Mouse (Mus musculus): ENCODE measurements around the gene Serhl. TPM values are rescaled to one million over a fixed set of nuclear protein-coding genes. Genes with fewer than 3 reads are reported as not detected.
"Not testable (repeated sequence)": the region's sequence is repeated elsewhere in the genome, so short reads cannot be mapped to it uniquely, and the experiment has no call there.

The Serhl gene
- polyA plus RNA-seq, 1 experiment from 2014 or later = 50.5 TPM

DNA sequence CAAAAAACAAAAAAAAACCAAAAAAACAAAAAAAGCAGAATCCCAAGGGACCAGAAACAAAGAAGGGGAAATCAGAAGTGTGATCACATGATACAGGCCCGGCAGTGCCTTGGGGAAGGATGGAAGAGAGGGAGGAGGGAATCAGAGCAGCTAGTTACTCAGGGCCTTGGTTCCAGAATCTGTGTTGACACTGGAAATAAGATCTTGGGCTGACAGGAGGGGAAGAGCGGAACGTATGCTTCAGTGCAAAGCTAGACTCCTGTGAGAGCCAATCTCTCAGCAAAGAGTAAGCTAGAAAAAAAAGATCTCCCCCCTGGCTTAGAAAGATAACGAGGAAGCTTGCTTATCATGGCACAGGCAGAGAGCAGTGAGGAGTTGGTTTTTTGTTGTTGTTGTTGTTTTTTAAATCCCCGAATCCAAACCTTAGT is 30.1 kb upstream of the Serhl start:
- H3K4me1 ChIP-seq = peaks cover 43% of the 10 kb centered on the region
- peaks cover 3% of the 10 kb centered on the region; the same call in 1 of the 2 replicates for H3K9me3 ChIP-seq
- H3K27me3 ChIP-seq (replicated peaks; ENCODE audit: low read depth, poor library complexity, severe bottlenecking) = peaks cover 12% of the 10 kb centered on the region
- 32% methylated on average over 5 of the region's 5 CpGs for WGBS
- H3K4me3 ChIP-seq = no peak overlapping the region
- H3K27ac ChIP-seq (replicated peaks) = no peak overlapping the region
- no peak for DNase-seq (ENCODE audit: low spot score)
- no peaks in the 10 kb centered on the region for H3K36me3 ChIP-seq (replicated peaks)

DNA sequence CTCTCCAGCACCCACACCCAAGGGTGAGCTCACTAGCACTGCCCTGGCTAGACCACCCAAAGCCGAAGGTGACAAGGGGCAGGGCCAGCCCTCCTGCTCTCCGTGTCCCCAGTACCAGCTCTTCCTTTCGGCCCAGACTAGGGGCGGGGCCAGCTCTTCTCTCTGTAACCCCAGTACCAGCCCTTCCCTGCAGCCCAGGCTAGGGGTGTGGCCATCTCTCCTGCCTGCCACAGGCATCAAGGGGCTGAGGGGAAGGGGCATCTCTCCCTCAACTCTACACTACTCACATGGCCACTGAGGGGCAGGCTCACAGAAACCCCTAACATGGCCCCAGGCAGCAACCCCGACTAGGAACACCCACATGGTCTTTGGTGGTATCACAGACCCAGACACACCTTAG is 27.6 kb upstream of the Serhl start:
- DNase-seq (ENCODE audit: low spot score) = no peak
- Histone ChIP-seq H3K27ac (replicated peaks) (no peak overlapping the region; the same call in 1 of the 2 replicates), H3K4me1 (peaks cover 32% of the 10 kb centered on the region), H3K36me3 (replicated peaks) (no peaks in the 10 kb centered on the region), H3K27me3 (replicated peaks; ENCODE audit: low read depth, poor library complexity, severe bottlenecking) (peaks cover 11% of the 10 kb centered on the region), H3K4me3 (no peak overlapping the region), H3K9me3 (peaks cover 3% of the 10 kb centered on the region; the same call in 1 of the 2 replicates)
- WGBS = 14% methylated on average over 5 of the region's 5 CpGs

DNA sequence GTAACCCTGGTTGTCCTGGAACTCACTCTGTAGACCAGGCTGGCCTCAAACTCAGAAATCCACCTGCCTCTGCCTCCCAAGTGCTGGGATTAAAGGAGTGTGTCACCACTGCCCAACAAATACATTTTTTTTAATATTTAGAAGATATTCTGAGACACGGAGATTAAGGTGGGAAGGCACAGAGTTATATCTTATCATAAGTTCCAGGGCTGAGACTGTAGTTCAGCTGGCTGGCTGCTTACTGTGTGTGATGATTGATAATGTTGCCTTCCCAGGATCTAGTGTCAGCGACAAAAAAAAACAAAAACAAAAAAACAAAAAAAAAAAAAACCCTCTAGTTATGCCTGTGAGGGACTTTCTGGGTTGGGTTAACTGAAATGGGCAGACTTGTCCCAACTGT is 26.7 kb upstream of the Serhl start:
- WGBS = 89% methylated on average over 2 of the region's 2 CpGs
- H3K36me3 ChIP-seq (replicated peaks); H3K27ac ChIP-seq (replicated peaks); H3K4me3 ChIP-seq; H3K9me3 ChIP-seq; DNase-seq (ENCODE audit: low spot score); H3K27me3 ChIP-seq (replicated peaks; ENCODE audit: low read depth, poor library complexity, severe bottlenecking): not testable (repeated sequence)
- H3K4me1 ChIP-seq = peaks cover 24% of the 10 kb centered on the region

GRCm38 (mm10) chr15:83065543-83065942 is 23.8 kb upstream of the Serhl start:
- DNase-seq (ENCODE audit: low spot score) = no peak
- WGBS = 86% methylated on average over 4 of the region's 4 CpGs
- Histone ChIP-seq H3K9me3 (no peaks in the 10 kb centered on the region), H3K36me3 (replicated peaks) (no peaks in the 10 kb centered on the region), H3K4me3 (no peak overlapping the region), H3K27me3 (replicated peaks; ENCODE audit: low read depth, poor library complexity, severe bottlenecking) (no peaks in the 10 kb centered on the region; the same call in 1 of the 2 replicates), H3K27ac (replicated peaks) (no peak overlapping the region), H3K4me1 (peaks cover 11% of the 10 kb centered on the region)

GRCm38 (mm10) chr15:83068270-83068669 is 21.0 kb upstream of the Serhl start:
- Histone ChIP-seq H3K4me3 (no peak overlapping the region), H3K36me3 (replicated peaks) (no peaks in the 10 kb centered on the region), H3K4me1 (no peaks in the 10 kb centered on the region), H3K27me3 (replicated peaks; ENCODE audit: low read depth, poor library complexity, severe bottlenecking) (no peaks in the 10 kb centered on the region), H3K9me3 (no peaks in the 10 kb centered on the region), H3K27ac (replicated peaks) (no peak overlapping the region)
- WGBS = 92% methylated on average over 5 of the region's 5 CpGs
- DNase-seq (ENCODE audit: low spot score) = no peak

GRCm38 (mm10) chr15:83070942-83071341 is 18.4 kb upstream of the Serhl start:
- Histone ChIP-seq H3K27ac (replicated peaks) (no peak overlapping the region), H3K4me1 (no peaks in the 10 kb centered on the region), H3K4me3 (no peak overlapping the region), H3K27me3 (replicated peaks; ENCODE audit: low read depth, poor library complexity, severe bottlenecking) (peaks cover under 1% of the 10 kb centered on the region; the same call in 1 of the 2 replicates), H3K36me3 (replicated peaks) (no peaks in the 10 kb centered on the region), H3K9me3 (no peaks in the 10 kb centered on the region)
- WGBS = 89% methylated on average over 3 of the region's 3 CpGs
- DNase-seq (ENCODE audit: low spot score) = no peak

DNA sequence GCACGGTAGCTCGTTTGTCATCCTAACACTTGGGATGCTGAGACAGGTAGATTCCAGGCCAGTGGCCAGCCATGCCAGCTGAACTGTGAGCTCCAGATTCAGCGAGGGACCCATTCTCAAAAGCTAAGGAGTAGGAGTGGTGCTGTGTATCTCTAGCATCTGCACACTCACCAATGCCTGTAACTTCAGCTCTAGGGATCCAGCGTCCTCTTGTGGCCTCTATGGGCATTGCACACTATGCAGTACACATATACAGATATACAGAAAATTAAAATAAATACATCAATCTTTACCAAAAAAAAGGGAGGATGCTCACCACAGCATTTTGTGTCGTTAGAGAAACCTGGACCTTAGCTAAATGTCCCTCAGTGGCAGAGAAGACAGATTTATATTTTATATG is 17.6 kb upstream of the Serhl start:
- Histone ChIP-seq H3K4me1 (no peaks in the 10 kb centered on the region), H3K9me3 (no peaks in the 10 kb centered on the region), H3K27ac (replicated peaks) (no peak overlapping the region), H3K4me3 (no peak overlapping the region), H3K27me3 (replicated peaks; ENCODE audit: low read depth, poor library complexity, severe bottlenecking) (peaks cover 8% of the 10 kb centered on the region), H3K36me3 (replicated peaks) (no peaks in the 10 kb centered on the region)
- no peak for DNase-seq (ENCODE audit: low spot score)
- WGBS = 87% methylated on average over 5 of the region's 5 CpGs

GRCm38 (mm10) chr15:83074179-83074578 is 15.1 kb upstream of the Serhl start:
- H3K9me3 ChIP-seq = no peaks in the 10 kb centered on the region
- peaks cover 12% of the 10 kb centered on the region for H3K27me3 ChIP-seq (replicated peaks; ENCODE audit: low read depth, poor library complexity, severe bottlenecking)
- 92% methylated on average over 4 of the region's 4 CpGs for WGBS
- H3K4me1 ChIP-seq = no peaks in the 10 kb centered on the region
- DNase-seq (ENCODE audit: low spot score) = no peak
- no peak overlapping the region for H3K27ac ChIP-seq (replicated peaks)
- no peak overlapping the region for H3K4me3 ChIP-seq
- H3K36me3 ChIP-seq (replicated peaks) = no peaks in the 10 kb centered on the region

GRCm38 (mm10) chr15:83075607-83076525 is 13.4 kb upstream of the Serhl start:
- DNase-seq (ENCODE audit: low spot score) = no peak
- H3K4me3 ChIP-seq = no peak overlapping the region
- 0 out of 2 replicates have a peak, but pooled peaks cover under 1% of the 10 kb centered on the region for H3K4me1 ChIP-seq
- no peaks in the 10 kb centered on the region for H3K9me3 ChIP-seq
- peaks cover 12% of the 10 kb centered on the region for H3K27me3 ChIP-seq (replicated peaks; ENCODE audit: low read depth, poor library complexity, severe bottlenecking)
- no peak overlapping the region for H3K27ac ChIP-seq (replicated peaks)
- H3K36me3 ChIP-seq (replicated peaks) = no peaks in the 10 kb centered on the region
- 72% methylated on average over 27 of the region's 27 CpGs for WGBS

DNA sequence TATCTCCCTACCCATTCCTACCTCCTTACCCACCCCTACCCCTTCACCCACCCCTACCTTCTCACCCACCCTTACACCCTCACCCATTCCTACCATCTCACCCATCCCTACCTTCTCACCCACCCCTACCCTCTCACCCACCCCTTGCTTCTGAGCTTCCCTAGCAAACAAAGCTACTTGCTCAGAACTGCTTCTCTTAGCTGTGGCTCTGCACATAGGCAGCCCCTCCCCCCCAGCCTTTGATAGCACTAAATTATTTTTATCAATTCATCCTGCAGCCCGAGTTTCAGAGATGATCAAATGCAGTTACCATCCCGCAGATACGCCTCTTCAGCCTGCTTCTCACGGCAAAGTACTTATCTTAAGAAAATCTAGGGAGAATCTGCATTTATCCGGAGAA is 5.8 kb upstream of the Serhl start:
- Histone ChIP-seq H3K36me3 (replicated peaks) (no peaks in the 10 kb centered on the region), H3K27ac (replicated peaks) (no peak overlapping the region), H3K4me1 (peaks cover 32% of the 10 kb centered on the region), H3K27me3 (replicated peaks; ENCODE audit: low read depth, poor library complexity, severe bottlenecking) (peaks cover 39% of the 10 kb centered on the region), H3K9me3 (no peaks in the 10 kb centered on the region), H3K4me3 (no peak overlapping the region)
- no peak for DNase-seq (ENCODE audit: low spot score)
- 75% methylated on average over 5 of the region's 5 CpGs for WGBS

DNA sequence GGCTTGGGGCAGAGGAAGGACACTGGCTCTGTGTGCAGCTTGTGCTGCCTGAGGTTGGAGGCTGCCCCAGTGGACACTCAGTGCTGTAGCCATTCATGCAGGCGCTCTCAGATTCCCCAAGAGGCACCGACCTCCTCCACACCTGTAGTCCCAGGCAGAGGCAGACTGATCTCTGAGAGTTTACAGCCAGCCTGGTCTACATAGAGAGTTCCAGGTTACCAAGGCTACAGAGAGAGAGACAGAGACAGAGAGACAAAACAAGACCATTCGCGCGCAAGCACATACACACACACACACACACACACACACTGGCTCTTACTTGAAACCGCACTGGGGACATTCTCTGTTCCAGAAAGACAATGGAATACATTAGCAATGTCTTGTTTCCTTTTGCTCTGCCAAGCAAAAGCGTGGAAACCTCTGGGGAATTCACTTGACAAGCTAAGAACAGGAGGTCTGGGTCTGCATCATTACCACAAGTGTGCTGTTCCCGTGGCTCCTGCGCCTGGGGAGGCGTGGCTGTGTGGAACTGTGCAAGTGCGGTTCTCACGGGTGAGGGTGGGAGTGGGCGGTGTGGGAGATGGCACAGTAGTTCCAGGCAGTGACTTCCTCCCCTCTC is 5.2 kb upstream of the Serhl start:
- Histone ChIP-seq H3K36me3 (replicated peaks) (no peaks in the 10 kb centered on the region), H3K27ac (replicated peaks) (0 out of 2 replicates have a peak overlapping the region, but pooled peaks have one; percentile 40), H3K4me3 (no peak overlapping the region), H3K27me3 (replicated peaks; ENCODE audit: low read depth, poor library complexity, severe bottlenecking) (peaks cover 45% of the 10 kb centered on the region), H3K4me1 (peaks cover 38% of the 10 kb centered on the region), H3K9me3 (no peaks in the 10 kb centered on the region)
- DNase-seq (ENCODE audit: low spot score) = no peak
- WGBS = 67% methylated on average over 13 of the region's 13 CpGs

- Histone ChIP-seq H3K9me3 (no peaks in the 10 kb centered on the region), H3K27me3 (replicated peaks; ENCODE audit: low read depth, poor library complexity, severe bottlenecking) (peaks cover 63% of the 10 kb centered on the region), H3K27ac (replicated peaks) (no peak overlapping the region), H3K4me1 (peaks cover 49% of the 10 kb centered on the region), H3K36me3 (replicated peaks) (no peaks in the 10 kb centered on the region), H3K4me3 (no peak overlapping the region)
- DNase-seq (ENCODE audit: low spot score) = peak; percentile 64
- 36% methylated on average over 7 of the region's 7 CpGs for WGBS
These were observed 3.4 kb upstream of the Serhl start for GRCm38 (mm10) chr15:83085901-83086300.

Data from embryonic facial prominence, embryonic 10.5 days (tissue).